Mouse (Mus musculus): ENCODE data around the gene Mbl2.

DNA sequence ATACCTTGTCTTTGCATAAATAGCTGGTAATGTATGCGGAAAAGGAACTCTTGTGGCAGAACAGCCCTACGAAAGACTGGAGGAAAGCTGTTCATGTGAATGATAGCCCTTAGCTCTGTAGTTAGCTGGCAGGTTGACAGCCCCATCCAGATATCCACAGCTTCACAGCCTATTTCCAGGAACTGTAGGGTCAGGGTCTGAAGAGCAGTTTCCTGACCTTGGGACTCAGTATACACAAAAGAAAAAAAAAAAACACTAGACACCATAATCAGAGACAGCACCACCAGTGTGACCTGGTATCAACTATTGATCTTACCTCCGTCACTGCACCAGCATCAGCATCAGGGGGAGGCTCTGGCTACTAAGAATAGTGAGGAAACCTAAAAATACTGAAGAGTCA, 3.3 kb upstream of the Mbl2 start:
- no peak for TF ChIP-seq CTCF (IDR thresholded peaks at IDR 0.05; ENCODE audit: low read depth, low read length)
- no peak for TF ChIP-seq EP300 (IDR thresholded peaks at IDR 0.05; ENCODE audit: insufficient read depth, low read depth, low read length)

Data from ES-Bruce4 (cell line).